Mouse (Mus musculus): ENCODE data around the gene Rpgrip1l.

GRCm38 (mm10) chr8:91196661-91197060, 116.4 kb downstream of the Rpgrip1l start:
- TF ChIP-seq GATA1 (IDR thresholded peaks at IDR 0.05; ENCODE audit: borderline replicate concordance, low read length) (no peak), FLI1 (IDR thresholded peaks at IDR 0.05; ENCODE audit: low read length) (no peak)
